Mouse (Mus musculus) c-Kit-positive CD71-positive TER-119-negative erythroid progenitor cells, embryonic 14.5 days (primary cell): ENCODE data around the gene Slc16a3.
A peak's percentile ranks its signal among the peaks of the same experiment; 100 is the strongest.

ENCODE experiments used
- DNase-seq: peaks from one replicate; pipeline ENCODE4 v3.0.0-alpha.2; 2013; ENCODE audit warnings: low read depth

The Slc16a3 gene

GRCm38 (mm10) chr11:120973318-120973717 lies 25.0 kb downstream of the Slc16a3 start:
- DNase-seq = no peak

GRCm38 (mm10) chr11:120979711-120980426 lies 31.6 kb downstream of the Slc16a3 start:
- DNase-seq = no peak

GRCm38 (mm10) chr11:120980427-120981035 lies 32.3 kb downstream of the Slc16a3 start:
- peak; percentile 92 for DNase-seq

GRCm38 (mm10) chr11:120981661-120982060 lies 33.4 kb downstream of the Slc16a3 start:
- DNase-seq = no peak

GRCm38 (mm10) chr11:120982459-120982858 lies 34.2 kb downstream of the Slc16a3 start:
- DNase-seq = no peak

- DNase-seq = no peak
Measured at GRCm38 (mm10) chr11:120984448-120985330, 36.4 kb downstream of the Slc16a3 start.

GRCm38 (mm10) chr11:120987608-120988007 lies 39.3 kb downstream of the Slc16a3 start:
- no peak for DNase-seq

GRCm38 (mm10) chr11:120988410-120988809 lies 40.1 kb downstream of the Slc16a3 start:
- DNase-seq = no peak

GRCm38 (mm10) chr11:120989523-120989922 lies 41.2 kb downstream of the Slc16a3 start:
- DNase-seq = no peak

GRCm38 (mm10) chr11:120990126-120990781 lies 42.0 kb downstream of the Slc16a3 start:
- DNase-seq = no peak

GRCm38 (mm10) chr11:120990951-120991526 lies 42.8 kb downstream of the Slc16a3 start, which contains the start of gene Csnk1d:
Csnk1d (minus strand) TSS chr11:120991330.
- DNase-seq = peak; percentile 90

- no peak for DNase-seq
Measured at GRCm38 (mm10) chr11:120991791-120992190, 43.5 kb downstream of the Slc16a3 start.

- no peak for DNase-seq
Measured at GRCm38 (mm10) chr11:120993080-120993479, 44.8 kb downstream of the Slc16a3 start.

- DNase-seq = no peak
Measured at GRCm38 (mm10) chr11:120993586-120993985, 45.3 kb downstream of the Slc16a3 start.

- DNase-seq = no peak
Measured at GRCm38 (mm10) chr11:120994741-120995140, 46.5 kb downstream of the Slc16a3 start.

GRCm38 (mm10) chr11:121001966-121002365 lies 53.7 kb downstream of the Slc16a3 start:
- DNase-seq = no peak

- DNase-seq = no peak
Measured at GRCm38 (mm10) chr11:121004281-121004680, 56.0 kb downstream of the Slc16a3 start.

- no peak for DNase-seq
Measured at GRCm38 (mm10) chr11:121006184-121006583, 57.9 kb downstream of the Slc16a3 start.

GRCm38 (mm10) chr11:121010044-121010755 lies 61.9 kb downstream of the Slc16a3 start:
- DNase-seq = no peak
